Mouse (Mus musculus) neural tube, embryonic 12.5 days (tissue): ENCODE measurements around the gene Gimap8. TPM values are rescaled to one million over a fixed set of nuclear protein-coding genes. Genes with fewer than 3 reads are reported as not detected.
"Not testable (repeated sequence)": the region's sequence is repeated elsewhere in the genome, so short reads cannot be mapped to it uniquely, and the experiment has no call there.

Experiments used
- ATAC-seq: fragments of 200-750 bp; cut with Nextera tagmentation; 2 replicates; pipeline ENCODE4 v1.8.0; 2017; ENCODE audit warnings: low read depth, mild to moderate bottlenecking, moderate TSS enrichment, moderate library complexity; ENCODE audit not compliant: low FRiP score
- H3K27ac ChIP-seq: fragments of 300-500 bp; sonication (generic); 2 replicates; pipeline ENCODE4 v1.5.1; 2016
- H3K27me3 ChIP-seq: fragments of 300-500 bp; sonication (generic); replicated peaks from 2 replicates; pipeline ENCODE4 v1.6.1; 2016; ENCODE audit warnings: mild to moderate bottlenecking
- H3K36me3 ChIP-seq: fragments of 300-500 bp; sonication (generic); 2 replicates; pipeline ENCODE4 v1.6.1; 2016; ENCODE audit warnings: mild to moderate bottlenecking
- H3K4me1 ChIP-seq: fragments of 300-500 bp; sonication (generic); 2 replicates; pipeline ENCODE4 v1.6.1; 2016
- H3K4me2 ChIP-seq: fragments of 300-500 bp; sonication (generic); replicated peaks from 2 replicates; pipeline ENCODE4 v1.6.1; 2016; ENCODE audit warnings: mild to moderate bottlenecking
- H3K4me3 ChIP-seq: fragments of 300-500 bp; sonication (generic); 2 replicates; pipeline ENCODE4 v1.5.1; 2016
- H3K9ac ChIP-seq: fragments of 300-500 bp; sonication (generic); 2 replicates; pipeline ENCODE4 v1.6.1; 2016; ENCODE audit warnings: mild to moderate bottlenecking
- H3K9me3 ChIP-seq: fragments of 300-500 bp; sonication (generic); 2 replicates; pipeline ENCODE4 v1.6.1; 2016; ENCODE audit warnings: mild to moderate bottlenecking
- WGBS: fragments of 180-500 bp; shearing (Covaris S2); methylation state at CpG from one replicate; pipeline ENCODE4 v1.1.7; 2016; 5-methylcytosine and 5-hydroxymethylcytosine counted together
- polyA plus RNA-seq: library from polyadenylated mRNA; unstranded; fragments of >200 nt; fragmentation: Nextera tagmentation; extraction: Ambion mirVana; gene quantifications from 2 replicates; pipeline ENCODE4 v1.2.1, GENCODE M21; 2016

Gimap8 gene
- polyA plus RNA-seq, 1 experiment from 2014 or later = 1.1 TPM

DNA sequence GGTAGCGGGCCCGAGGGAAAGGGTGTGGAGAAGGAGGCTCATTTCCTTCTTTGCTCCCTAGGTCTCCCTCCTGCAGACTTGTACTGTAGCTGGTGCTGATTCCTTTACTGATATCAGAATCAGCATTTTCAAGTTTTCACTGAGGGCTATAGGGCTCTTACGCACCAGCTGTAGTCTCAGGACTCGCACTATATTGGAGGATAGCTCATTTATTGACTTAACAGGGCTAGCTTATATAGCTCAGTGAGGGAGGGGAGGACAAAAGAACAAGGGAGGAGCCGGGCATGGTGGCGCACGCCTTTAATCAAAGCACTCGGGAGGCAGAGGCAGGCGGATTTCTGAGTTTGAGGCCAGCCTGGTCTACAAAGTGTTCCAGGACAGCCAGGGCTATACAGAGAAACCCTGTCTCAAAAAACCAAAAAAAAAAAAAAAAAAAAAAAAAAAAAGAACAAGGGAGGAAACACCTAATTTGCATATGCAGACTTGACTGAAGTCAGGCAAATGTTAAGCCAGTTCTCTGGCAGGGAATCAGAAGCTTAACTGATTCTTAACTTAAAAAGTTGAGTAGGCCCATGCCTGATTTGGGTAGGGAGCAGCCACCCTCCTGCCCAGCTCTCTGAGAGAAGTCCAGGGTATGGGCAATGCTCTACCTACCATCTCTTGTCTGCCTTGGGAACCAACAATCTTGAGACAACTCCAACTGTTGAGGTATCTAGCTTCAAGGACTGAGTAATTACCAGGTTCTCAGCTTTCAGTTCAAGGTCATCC lies 27.4 kb downstream of the Gimap8 start:
- no peaks in the 10 kb centered on the region for H3K36me3 ChIP-seq
- no peaks in the 10 kb centered on the region for H3K4me1 ChIP-seq
- H3K27me3 ChIP-seq = no peaks in the 10 kb centered on the region
- no peak for ATAC-seq
- no peak overlapping the region for H3K4me3 ChIP-seq
- no peak overlapping the region for H3K9ac ChIP-seq
- no peak overlapping the region for H3K27ac ChIP-seq
- H3K4me2 ChIP-seq = no peak overlapping the region
- H3K9me3 ChIP-seq = no peaks in the 10 kb centered on the region
- WGBS = 92% methylated on average over 9 of the region's 9 CpGs

DNA sequence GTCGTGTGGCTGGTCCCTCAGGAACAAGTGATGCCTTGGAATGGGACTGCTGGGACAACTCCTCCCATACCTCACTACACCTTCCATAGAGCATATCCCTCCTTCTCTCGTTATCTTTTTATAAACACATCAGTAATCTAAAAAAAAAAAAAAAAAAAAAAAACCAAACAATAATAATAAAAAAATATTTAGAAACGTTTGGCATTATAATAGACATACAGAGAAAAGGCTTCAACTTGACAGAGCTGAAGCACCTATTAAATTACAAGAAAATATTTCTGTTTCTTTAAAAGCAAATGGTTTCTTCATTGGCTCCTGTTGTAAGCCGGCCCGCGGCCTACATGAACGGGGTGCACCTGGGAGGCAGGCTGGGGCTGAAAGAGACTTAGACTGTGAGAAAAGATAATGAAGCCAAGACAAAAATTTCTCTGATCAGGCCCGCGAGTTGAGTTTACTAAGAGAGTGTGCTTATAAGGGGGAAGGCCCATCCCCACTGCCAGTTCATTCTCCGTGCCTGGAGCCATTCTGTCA lies 28.4 kb downstream of the Gimap8 start:
- Histone ChIP-seq H3K4me3 (no peak overlapping the region), H3K9me3 (no peaks in the 10 kb centered on the region), H3K4me1 (no peaks in the 10 kb centered on the region), H3K27ac (no peak overlapping the region), H3K4me2 (peak overlapping the region; percentile 18; the same call in 1 of the 2 replicates), H3K9ac (no peak overlapping the region), H3K27me3 (no peaks in the 10 kb centered on the region), H3K36me3 (no peaks in the 10 kb centered on the region)
- 54% methylated on average over 10 of the region's 10 CpGs for whole genome bisulfite sequencing
- no peak for ATAC-seq

DNA sequence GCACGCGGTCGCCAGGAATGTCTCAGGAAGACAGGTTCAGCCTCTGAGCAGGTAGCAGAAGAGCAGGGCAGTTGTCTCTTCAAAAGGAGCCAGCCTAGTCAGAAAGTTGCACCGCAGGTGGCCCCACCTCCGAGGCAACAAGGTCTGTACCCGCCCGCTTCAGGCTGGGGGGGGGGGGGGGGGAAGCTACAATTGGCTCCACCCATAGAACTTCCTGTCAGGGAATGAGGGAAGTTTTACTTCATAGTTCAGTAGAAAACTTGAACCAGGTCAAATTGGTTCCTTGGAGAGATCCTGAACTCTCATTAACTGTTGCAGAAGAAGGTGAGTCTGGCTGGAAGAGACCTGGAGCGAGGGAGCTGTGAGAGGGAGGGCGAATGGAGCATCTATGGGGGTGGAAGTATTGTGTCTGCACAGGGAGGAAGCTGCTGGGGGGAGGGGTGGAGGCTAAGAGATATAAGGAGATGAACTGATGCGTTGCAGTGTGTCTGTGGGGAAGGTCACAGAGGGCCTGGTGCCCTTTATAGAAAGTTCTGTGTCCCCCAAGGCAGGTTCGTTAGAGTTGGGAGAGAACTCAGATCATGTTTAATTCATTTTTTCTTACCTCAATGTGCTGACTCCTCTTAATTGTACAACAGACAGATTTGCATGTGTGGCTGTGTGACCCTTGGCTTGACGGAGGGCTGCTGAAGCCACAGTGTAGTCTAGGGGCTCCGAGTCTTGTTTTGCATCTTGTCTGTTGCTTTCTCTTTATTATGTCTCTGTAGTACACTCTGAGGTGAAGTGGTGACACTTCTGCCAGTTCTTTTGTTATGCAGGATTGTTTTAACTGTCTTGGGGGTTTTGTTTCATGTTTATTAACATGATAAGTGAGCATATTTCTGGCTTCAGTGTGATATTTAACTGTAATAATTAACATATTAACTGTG lies 29.2 kb downstream of the Gimap8 start, which contains the start of gene Gimap9:
Gene Gimap9 (plus strand): TSS at position 199 of the 929 bp plus-strand sequence.
- no peaks in the 10 kb centered on the region for H3K4me1 ChIP-seq
- WGBS = 31% methylated on average over 13 of the region's 13 CpGs
- H3K27ac ChIP-seq = no peak within 1 kb of the TSS
- peak within 1 kb of the TSS; percentile 18; the same call in 1 of the 2 replicates for H3K4me2 ChIP-seq
- H3K27me3 ChIP-seq = no peaks in the 10 kb centered on the region
- no peak within 1 kb of the TSS for H3K4me3 ChIP-seq
- no peak within 1 kb of the TSS for H3K9ac ChIP-seq
- no peaks in the 10 kb centered on the region for H3K9me3 ChIP-seq
- no peaks in the 10 kb centered on the region for H3K36me3 ChIP-seq
- ATAC-seq = no peak

DNA sequence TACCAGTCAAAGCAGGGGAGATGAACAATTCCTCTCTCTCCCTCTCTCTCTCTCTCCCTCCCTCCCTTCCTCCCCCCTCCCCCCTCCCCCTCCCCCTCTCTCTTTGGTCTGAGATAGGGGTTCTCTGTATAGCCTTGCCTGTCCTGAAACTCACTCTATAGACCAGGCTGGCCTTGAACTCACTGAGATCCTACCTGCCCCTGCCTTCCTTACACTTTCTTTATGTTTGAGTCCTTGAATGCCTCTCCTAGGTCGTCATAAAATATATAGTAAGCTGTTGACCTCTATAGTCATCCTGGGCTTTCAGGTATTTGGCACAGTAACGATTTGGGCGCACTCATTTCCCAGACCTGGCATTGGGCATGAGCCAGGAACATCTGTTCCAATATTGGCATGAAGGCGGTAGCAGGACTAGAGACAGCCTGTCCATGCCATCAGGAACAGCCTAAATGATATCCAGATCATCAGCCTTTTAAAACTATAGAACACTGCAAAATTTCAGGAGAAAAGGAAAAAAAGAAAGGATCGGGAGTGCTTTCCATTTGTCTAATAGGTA lies 29.9 kb downstream of the Gimap8 start:
- Histone ChIP-seq H3K27me3 (no peaks in the 10 kb centered on the region), H3K27ac (no peak overlapping the region), H3K4me3 (no peak overlapping the region), H3K4me1 (no peaks in the 10 kb centered on the region), H3K36me3 (no peaks in the 10 kb centered on the region), H3K9me3 (no peaks in the 10 kb centered on the region), H3K4me2 (no peak overlapping the region), H3K9ac (no peak overlapping the region)
- no peak for ATAC-seq
- 86% methylated on average over 5 of the region's 5 CpGs for WGBS

DNA sequence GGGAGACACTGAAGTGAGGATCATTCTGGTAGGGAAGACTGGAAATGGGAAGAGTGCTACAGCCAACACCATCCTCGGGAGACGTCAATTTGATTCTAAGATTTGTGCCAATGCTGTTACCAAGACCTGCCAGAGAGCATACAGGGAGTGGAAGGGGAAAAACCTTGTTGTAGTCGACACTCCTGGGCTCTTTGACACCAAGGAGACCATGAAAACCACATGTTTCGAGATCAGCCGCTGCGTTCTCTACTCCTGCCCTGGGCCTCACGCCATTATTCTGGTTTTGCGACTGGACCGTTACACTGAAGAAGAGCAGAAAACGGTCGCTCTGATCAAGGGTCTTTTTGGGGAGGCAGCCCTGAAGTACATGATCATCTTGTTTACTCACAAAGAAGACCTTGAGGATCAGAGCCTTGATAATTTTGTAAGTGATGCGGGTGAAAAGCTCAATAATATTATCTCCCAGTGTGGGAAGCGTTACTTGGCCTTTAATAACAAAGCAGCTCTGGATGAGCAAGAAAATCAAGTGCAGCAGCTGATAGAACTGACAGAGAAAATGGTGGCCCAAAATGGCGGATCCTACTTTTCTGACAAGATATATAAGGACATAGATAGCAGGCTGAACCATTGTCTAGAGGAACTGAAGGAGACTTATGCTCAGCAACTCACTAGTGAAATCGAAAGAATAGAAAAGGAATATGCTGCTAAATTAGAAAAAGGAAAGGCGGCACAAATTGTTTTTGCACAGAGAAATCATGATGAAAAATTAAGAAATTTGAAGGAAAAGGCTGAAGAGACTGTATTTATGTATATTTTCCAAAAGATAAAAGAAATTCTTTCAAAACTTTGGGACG lies 30.7 kb downstream of the Gimap8 start:
- H3K9me3 ChIP-seq = no peaks in the 10 kb centered on the region
- ATAC-seq = no peak
- no peaks in the 10 kb centered on the region for H3K4me1 ChIP-seq

GRCm38 (mm10) chr6:48678391-48678790 lies 31.4 kb downstream of the Gimap8 start:
- WGBS = 89% methylated on average over 4 of the region's 4 CpGs
- H3K9me3 ChIP-seq = no peaks in the 10 kb centered on the region
- no peaks in the 10 kb centered on the region for H3K27me3 ChIP-seq
- no peak overlapping the region for H3K9ac ChIP-seq
- no peak overlapping the region for H3K27ac ChIP-seq
- no peak overlapping the region for H3K4me3 ChIP-seq
- no peak overlapping the region for H3K4me2 ChIP-seq
- no peak for ATAC-seq
- no peaks in the 10 kb centered on the region for H3K36me3 ChIP-seq
- no peaks in the 10 kb centered on the region for H3K4me1 ChIP-seq

More for the DNA sequence above, 30.7 kb downstream of the Gimap8 start:
- H3K36me3 ChIP-seq = no peaks in the 10 kb centered on the region
- H3K4me3 ChIP-seq = no peak overlapping the region
- H3K9ac ChIP-seq = no peak overlapping the region
- H3K4me2 ChIP-seq = no peak overlapping the region
- no peak overlapping the region for H3K27ac ChIP-seq
- WGBS = 90% methylated on average over 17 of the region's 17 CpGs
- no peaks in the 10 kb centered on the region for H3K27me3 ChIP-seq

DNA sequence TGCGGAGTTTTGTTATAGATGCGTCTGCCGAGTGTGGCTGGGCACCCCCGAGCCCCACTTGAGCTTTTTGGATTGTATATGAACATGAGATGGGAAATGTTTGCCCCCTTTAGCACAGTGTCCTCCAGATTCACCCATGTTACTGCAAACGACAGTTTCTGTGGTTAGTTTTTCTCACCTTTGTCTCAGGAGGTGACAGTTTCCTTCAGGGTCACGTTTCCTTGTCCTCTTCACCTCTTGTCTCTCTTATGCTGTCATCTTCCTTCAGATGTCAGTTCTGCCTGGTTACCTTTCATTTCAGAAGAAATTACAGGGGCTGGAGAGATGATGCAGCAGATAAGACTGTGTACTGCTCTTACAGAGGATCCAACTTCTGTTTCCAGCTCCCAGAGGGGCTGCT lies 32.7 kb downstream of the Gimap8 start:
- Histone ChIP-seq H3K4me3 (no peak overlapping the region), H3K4me2 (no peak overlapping the region), H3K27ac (no peak overlapping the region), H3K36me3 (no peaks in the 10 kb centered on the region), H3K9ac (no peak overlapping the region), H3K9me3 (no peaks in the 10 kb centered on the region), H3K27me3 (no peaks in the 10 kb centered on the region), H3K4me1 (no peaks in the 10 kb centered on the region)
- ATAC-seq = no peak
- 85% methylated on average over 6 of the region's 6 CpGs for WGBS

DNA sequence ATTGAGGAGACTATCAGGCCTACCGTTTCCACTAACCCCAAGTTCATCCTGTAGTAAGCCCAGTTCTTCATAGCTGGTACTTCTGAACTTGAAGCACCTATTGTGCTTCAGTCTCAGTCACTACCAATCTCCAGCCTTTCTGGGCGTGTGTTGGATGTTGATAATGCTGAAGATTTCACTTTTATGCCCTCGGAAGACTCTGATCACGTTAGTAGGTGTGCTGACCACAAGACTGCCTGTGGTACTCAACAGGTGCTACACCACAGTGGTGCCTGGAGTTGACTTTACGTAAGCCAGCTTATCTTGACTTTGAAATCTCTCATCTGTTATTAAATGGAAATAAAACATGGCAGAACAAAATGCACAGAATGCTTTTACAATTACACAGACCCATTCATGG lies 33.4 kb downstream of the Gimap8 start:
- no peak overlapping the region for H3K27ac ChIP-seq
- no peak for ATAC-seq
- no peaks in the 10 kb centered on the region for H3K36me3 ChIP-seq
- H3K9ac ChIP-seq = no peak overlapping the region
- no peaks in the 10 kb centered on the region for H3K27me3 ChIP-seq
- no peak overlapping the region for H3K4me3 ChIP-seq
- H3K4me1 ChIP-seq = no peaks in the 10 kb centered on the region
- H3K9me3 ChIP-seq = no peaks in the 10 kb centered on the region
- H3K4me2 ChIP-seq = no peak overlapping the region
- 82% methylated on average over 5 of the region's 5 CpGs for WGBS

GRCm38 (mm10) chr6:48681472-48682090 lies 34.5 kb downstream of the Gimap8 start:
- Histone ChIP-seq H3K36me3 (no peaks in the 10 kb centered on the region), H3K27me3 (no peaks in the 10 kb centered on the region), H3K9ac (no peak overlapping the region), H3K4me3 (no peak overlapping the region), H3K4me2 (no peak overlapping the region), H3K4me1 (no peaks in the 10 kb centered on the region), H3K9me3 (no peaks in the 10 kb centered on the region), H3K27ac (no peak overlapping the region)
- 81% methylated on average over 3 of the region's 3 CpGs for WGBS
- no peak for ATAC-seq

GRCm38 (mm10) chr6:48682271-48682670 lies 35.2 kb downstream of the Gimap8 start:
- Histone ChIP-seq H3K4me3 (no peak overlapping the region), H3K4me1 (no peaks in the 10 kb centered on the region), H3K36me3 (no peaks in the 10 kb centered on the region), H3K9ac (no peak overlapping the region), H3K4me2 (no peak overlapping the region), H3K27me3 (no peaks in the 10 kb centered on the region), H3K9me3 (no peaks in the 10 kb centered on the region), H3K27ac (no peak overlapping the region)
- no peak for ATAC-seq
- 86% methylated on average over 4 of the region's 4 CpGs for WGBS

- not testable (repeated sequence) for H3K36me3 ChIP-seq, H3K27me3 ChIP-seq, H3K9me3 ChIP-seq, H3K27ac ChIP-seq, ATAC-seq, H3K9ac ChIP-seq, H3K4me1 ChIP-seq, H3K4me3 ChIP-seq, H3K4me2 ChIP-seq
- WGBS = 91% methylated on average over 4 of the region's 4 CpGs
These were observed 36.3 kb downstream of the Gimap8 start for GRCm38 (mm10) chr6:48683263-48683821.
